Mouse (Mus musculus) liver, adult 2 months (tissue): ENCODE results near the gene Gm4894.

Experiments used
- CTCF ChIP-seq: fragments of 200-500 bp; IDR thresholded peaks from 2 replicates; pipeline ENCODE4 v1.5.1; 2011; ENCODE audit warnings: low read depth, low read length, control low read depth
- POLR2A ChIP-seq: fragments of 200-500 bp; IDR thresholded peaks from 2 replicates; pipeline ENCODE4 v1.6.1; 2011; ENCODE audit warnings: low read length, control low read depth; ENCODE audit not compliant: insufficient read depth; ENCODE audit errors: extremely low read depth

DNA sequence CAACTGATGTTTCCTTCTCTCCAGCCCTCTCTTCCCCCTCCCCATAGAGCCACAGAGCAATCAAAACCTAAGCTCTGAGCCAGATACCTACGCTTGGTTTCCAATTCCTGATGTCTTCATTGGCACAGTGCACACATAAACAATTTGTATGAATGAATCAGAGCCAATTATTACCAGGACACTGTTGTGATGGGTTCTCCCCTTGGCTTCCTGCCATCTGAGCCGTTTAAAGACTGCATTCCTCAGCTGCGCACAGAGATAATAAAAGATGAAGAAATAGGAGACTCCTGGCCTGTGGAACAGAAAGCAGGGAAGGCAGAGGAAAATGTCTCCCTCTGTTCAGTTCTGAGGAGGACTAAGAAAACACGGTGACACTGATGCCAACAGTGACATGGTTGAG is 25.6 kb downstream of the Gm4894 start:
- TF ChIP-seq POLR2A: no peak
- TF ChIP-seq CTCF: no peak
